Mouse (Mus musculus): Measurements from ENCODE around the gene Zfp46. TPM values are rescaled to one million over a fixed set of nuclear protein-coding genes. Genes with fewer than 3 reads are reported as not detected.

Zfp46 gene
- polyA plus RNA-seq, 1 experiment from 2014 or later: 1.9 TPM

DNA sequence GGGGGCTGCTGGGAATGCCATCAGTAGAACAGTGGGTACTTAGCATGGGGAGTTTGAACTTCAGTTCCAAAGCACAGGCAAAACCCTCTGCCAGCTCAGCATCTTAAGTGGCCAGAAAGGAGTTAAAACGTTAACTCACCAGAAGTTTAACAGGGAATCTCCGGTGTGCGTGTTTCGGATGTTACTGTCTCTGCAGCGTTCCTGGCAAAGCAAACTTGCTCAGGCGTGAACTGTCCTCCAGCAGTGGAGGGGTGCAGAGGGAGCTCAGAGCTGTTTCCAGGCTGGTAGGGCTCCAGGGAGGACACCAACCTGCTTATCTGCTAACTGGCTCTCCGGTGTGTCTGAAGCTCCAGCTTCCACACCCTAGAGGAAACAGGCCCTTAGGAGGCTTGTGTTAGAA lies 11.5 kb downstream of the Zfp46 start:
- H3K36me3 ChIP-seq (replicated peaks; ENCODE audit: insufficient read depth, low read length): peaks cover 15% of the 10 kb centered on the region
- H3K4me2 ChIP-seq (ENCODE audit: low read depth, low read length): no peak overlapping the region
- H3K27me3 ChIP-seq (ENCODE audit: insufficient read depth, low read length): no peaks in the 10 kb centered on the region
- no peaks in the 10 kb centered on the region for H3K4me1 ChIP-seq (ENCODE audit: insufficient read depth)
- WGBS (ENCODE audit: insufficient replicate concordance): 66% methylated on average over 7 of the region's 7 CpGs
- ATAC-seq (no peak), DNase-seq (no peak)
- no peak overlapping the region for H3K4me3 ChIP-seq (ENCODE audit: low read depth, low read length)
- TF ChIP-seq CTCF (IDR thresholded peaks at IDR 0.05; ENCODE audit: low read depth) (no peak), EP300 (IDR thresholded peaks at IDR 0.05; ENCODE audit: low read depth) (no peak)
- H3K27ac ChIP-seq (ENCODE audit: low read depth): no peak overlapping the region
- no peak overlapping the region for H3K9ac ChIP-seq (replicated peaks)
- H3K9me3 ChIP-seq (ENCODE audit: low read length): no peaks in the 10 kb centered on the region

DNA sequence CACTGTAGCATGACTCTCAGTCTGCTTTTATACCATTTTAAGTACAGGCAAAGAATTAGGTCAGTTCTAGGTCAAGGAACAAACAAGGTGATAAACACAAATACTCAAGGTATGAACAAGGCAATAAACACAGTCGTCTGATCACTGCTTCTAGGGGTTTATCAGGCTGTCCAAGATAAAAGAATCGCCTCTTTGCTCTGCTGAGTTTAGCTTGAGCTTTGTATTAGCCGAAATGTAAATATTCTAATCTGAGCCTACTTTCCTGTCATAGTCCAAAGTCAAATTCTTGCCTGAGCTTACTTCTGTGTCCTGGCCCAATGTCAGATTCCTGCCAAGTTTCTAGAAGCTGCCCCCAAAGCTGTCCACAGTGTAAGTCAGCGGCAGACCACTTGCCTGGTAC lies 18.0 kb downstream of the Zfp46 start:
- 38% methylated on average over 4 of the region's 4 CpGs for WGBS (ENCODE audit: insufficient replicate concordance)
- H3K9me3 ChIP-seq (ENCODE audit: low read length): no peaks in the 10 kb centered on the region
- no peak overlapping the region for H3K4me3 ChIP-seq (ENCODE audit: low read depth, low read length)
- H3K27ac ChIP-seq (ENCODE audit: low read depth): no peak overlapping the region
- ATAC-seq (no peak), DNase-seq (no peak)
- no peaks in the 10 kb centered on the region for H3K36me3 ChIP-seq (replicated peaks; ENCODE audit: insufficient read depth, low read length)
- H3K4me1 ChIP-seq (ENCODE audit: insufficient read depth): 0 out of 2 replicates have a peak, but pooled peaks cover 4% of the 10 kb centered on the region
- H3K27me3 ChIP-seq (ENCODE audit: insufficient read depth, low read length): no peaks in the 10 kb centered on the region
- no peak overlapping the region for H3K4me2 ChIP-seq (ENCODE audit: low read depth, low read length)
- TF ChIP-seq CTCF (IDR thresholded peaks at IDR 0.05; ENCODE audit: low read depth) (no peak), EP300 (IDR thresholded peaks at IDR 0.05; ENCODE audit: low read depth) (no peak)
- no peak overlapping the region for H3K9ac ChIP-seq (replicated peaks)

DNA sequence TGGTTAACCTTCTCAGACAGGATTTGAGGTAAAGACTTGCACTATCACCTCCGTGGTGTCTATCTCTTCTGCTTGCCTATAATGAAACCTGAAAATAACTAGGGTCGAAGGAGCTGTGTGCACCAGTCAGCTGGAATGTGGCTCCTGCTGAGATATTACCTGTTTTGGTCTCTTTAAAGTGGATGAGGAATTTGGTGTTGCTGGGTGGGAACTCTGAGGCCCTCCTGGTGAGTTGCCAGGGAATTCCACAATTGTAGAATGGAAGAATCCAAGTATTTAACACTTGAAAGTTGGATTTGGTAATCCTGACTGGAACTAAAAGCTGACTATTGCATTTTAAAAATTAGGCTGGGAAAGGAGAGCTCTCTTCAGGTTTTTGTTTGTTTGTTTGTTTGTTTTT lies 19.7 kb downstream of the Zfp46 start:
- no peaks in the 10 kb centered on the region for H3K9me3 ChIP-seq (ENCODE audit: low read length)
- no peaks in the 10 kb centered on the region for H3K36me3 ChIP-seq (replicated peaks; ENCODE audit: insufficient read depth, low read length)
- no peak for TF ChIP-seq EP300 (IDR thresholded peaks at IDR 0.05; ENCODE audit: low read depth)
- TF ChIP-seq CTCF (IDR thresholded peaks at IDR 0.05; ENCODE audit: low read depth): no peak
- H3K4me3 ChIP-seq (ENCODE audit: low read depth, low read length): no peak overlapping the region
- WGBS (ENCODE audit: insufficient replicate concordance): 48% methylated on average over 2 of the region's 2 CpGs
- H3K27me3 ChIP-seq (ENCODE audit: insufficient read depth, low read length): no peaks in the 10 kb centered on the region
- no peak overlapping the region for H3K27ac ChIP-seq (ENCODE audit: low read depth)
- peaks cover 5% of the 10 kb centered on the region for H3K4me1 ChIP-seq (ENCODE audit: insufficient read depth)
- no peak overlapping the region for H3K9ac ChIP-seq (replicated peaks)
- no peak overlapping the region for H3K4me2 ChIP-seq (ENCODE audit: low read depth, low read length)
- no peak for DNase-seq
- ATAC-seq: no peak

DNA sequence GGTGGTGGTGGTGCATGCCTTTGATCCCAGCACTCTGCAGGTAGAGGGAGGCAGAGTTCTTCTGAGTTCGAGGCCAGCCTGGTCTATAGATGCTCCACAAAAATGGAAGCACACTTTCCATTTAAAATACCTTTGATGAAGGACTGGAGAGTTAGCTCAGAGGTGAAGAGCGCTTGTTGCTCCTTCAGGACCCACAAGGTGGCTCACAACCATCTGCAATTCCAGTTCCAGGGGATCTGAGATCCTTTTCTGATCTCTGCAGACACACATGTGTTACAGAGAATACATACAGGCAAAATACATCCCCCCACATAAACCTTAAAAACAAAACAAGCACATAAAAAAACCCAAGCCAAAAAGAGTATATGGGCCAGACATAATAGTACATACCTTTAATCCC lies 23.9 kb downstream of the Zfp46 start:
- TF ChIP-seq CTCF (IDR thresholded peaks at IDR 0.05; ENCODE audit: low read depth) (no peak), EP300 (IDR thresholded peaks at IDR 0.05; ENCODE audit: low read depth) (no peak)
- Histone ChIP-seq H3K4me3 (ENCODE audit: low read depth, low read length) (no peak overlapping the region), H3K9ac (replicated peaks) (no peak overlapping the region), H3K27ac (ENCODE audit: low read depth) (no peak overlapping the region), H3K4me2 (ENCODE audit: low read depth, low read length) (no peak overlapping the region), H3K27me3 (ENCODE audit: insufficient read depth, low read length) (no peaks in the 10 kb centered on the region), H3K9me3 (ENCODE audit: low read length) (no peaks in the 10 kb centered on the region), H3K36me3 (replicated peaks; ENCODE audit: insufficient read depth, low read length) (no peaks in the 10 kb centered on the region), H3K4me1 (ENCODE audit: insufficient read depth) (peaks cover 19% of the 10 kb centered on the region)
- ATAC-seq: no peak
- whole genome bisulfite sequencing (ENCODE audit: insufficient replicate concordance): 73% methylated on average over 2 of the region's 2 CpGs
- DNase-seq: no peak

DNA sequence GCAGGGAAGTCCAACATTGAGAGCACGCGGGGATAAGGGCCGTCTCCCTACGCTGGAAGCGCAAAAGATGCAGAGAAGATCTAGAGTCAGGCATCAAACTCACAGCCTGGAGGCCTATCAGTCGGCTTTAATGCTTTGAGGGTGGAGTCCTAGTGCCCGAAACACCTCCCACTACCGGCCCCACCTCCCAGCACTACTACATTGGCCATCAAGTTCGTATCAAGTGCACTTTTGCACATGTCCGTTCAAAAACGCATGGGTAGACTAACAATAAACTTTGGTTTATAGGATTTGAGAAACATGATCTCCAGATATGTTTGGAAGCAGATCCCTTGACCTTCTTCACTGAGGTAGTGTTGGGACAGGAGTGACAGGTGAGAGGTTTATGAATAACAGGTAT lies 25.3 kb downstream of the Zfp46 start:
- 2% methylated on average over 11 of the region's 11 CpGs for WGBS (ENCODE audit: insufficient replicate concordance)
- Histone ChIP-seq H3K27ac (ENCODE audit: low read depth) (peak overlapping the region; percentile 99), H3K4me2 (ENCODE audit: low read depth, low read length) (peak overlapping the region; percentile 99), H3K9me3 (ENCODE audit: low read length) (no peaks in the 10 kb centered on the region), H3K36me3 (replicated peaks; ENCODE audit: insufficient read depth, low read length) (no peaks in the 10 kb centered on the region), H3K9ac (replicated peaks) (peak overlapping the region; percentile 100), H3K4me1 (ENCODE audit: insufficient read depth) (peaks cover 19% of the 10 kb centered on the region), H3K4me3 (ENCODE audit: low read depth, low read length) (peak overlapping the region; percentile 100), H3K27me3 (ENCODE audit: insufficient read depth, low read length) (no peaks in the 10 kb centered on the region)
- ATAC-seq: peak; percentile 20
- TF ChIP-seq EP300 (IDR thresholded peaks at IDR 0.05; ENCODE audit: low read depth) (no peak), CTCF (IDR thresholded peaks at IDR 0.05; ENCODE audit: low read depth) (no peak)
- DNase-seq: peak; percentile 77

DNA sequence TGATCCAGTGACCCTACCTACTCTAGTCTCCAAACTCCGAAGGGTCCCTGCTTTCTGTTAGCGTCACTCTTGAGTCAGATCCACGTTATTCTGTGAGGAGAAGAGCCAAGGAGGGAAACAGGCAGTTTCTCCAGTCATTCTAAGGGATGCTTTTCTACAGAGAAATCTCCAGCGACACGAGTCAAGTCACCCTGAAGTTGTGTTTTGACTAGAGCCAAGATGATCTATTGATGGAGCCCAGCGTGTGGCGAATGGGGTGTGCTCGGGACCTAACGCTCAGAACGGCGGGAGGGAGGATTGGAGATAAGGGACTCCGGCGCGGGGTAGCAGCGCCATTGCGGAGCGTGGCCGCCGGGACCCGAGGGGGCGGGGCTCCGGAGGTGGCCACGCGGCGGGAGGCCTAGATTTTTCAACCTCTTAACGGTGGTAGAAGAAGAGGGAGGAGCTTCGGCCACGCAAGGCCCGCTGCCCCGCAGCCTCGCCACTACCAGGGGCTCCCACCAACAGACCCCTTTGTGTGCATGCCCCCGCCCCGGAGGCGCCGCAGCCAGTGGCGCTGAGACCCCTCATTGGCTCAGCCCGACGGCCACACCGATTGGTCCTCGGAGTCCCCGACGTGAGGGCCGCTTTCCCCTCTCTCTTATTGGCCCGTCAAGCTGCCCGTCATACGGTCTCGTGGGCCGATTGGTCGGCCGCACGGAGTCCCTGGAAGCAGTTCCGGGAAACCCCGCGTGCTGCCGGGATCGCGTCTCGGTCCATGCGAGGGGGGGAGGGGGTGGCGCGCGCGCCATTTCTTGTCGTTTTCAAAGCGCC lies 26.0 kb downstream of the Zfp46 start, which contains the start of gene Hnrnpr:
Gene Hnrnpr (plus strand): TSS at position 714 of the 813 bp plus-strand sequence.
- H3K27me3 ChIP-seq (ENCODE audit: insufficient read depth, low read length): no peaks in the 10 kb centered on the region
- H3K4me2 ChIP-seq (ENCODE audit: low read depth, low read length): peak within 1 kb of the TSS; percentile 99
- no peaks in the 10 kb centered on the region for H3K36me3 ChIP-seq (replicated peaks; ENCODE audit: insufficient read depth, low read length)
- peak within 1 kb of the TSS; percentile 100 for H3K9ac ChIP-seq (replicated peaks)
- ATAC-seq (peak; percentile 96), DNase-seq (peak; percentile 99)
- WGBS (ENCODE audit: insufficient replicate concordance): 2% methylated on average over 54 of the region's 65 CpGs
- H3K4me1 ChIP-seq (ENCODE audit: insufficient read depth): peaks cover 19% of the 10 kb centered on the region
- peak within 1 kb of the TSS; percentile 100 for H3K4me3 ChIP-seq (ENCODE audit: low read depth, low read length)
- TF ChIP-seq CTCF (IDR thresholded peaks at IDR 0.05; ENCODE audit: low read depth) (no peak), EP300 (IDR thresholded peaks at IDR 0.05; ENCODE audit: low read depth) (no peak)
- H3K9me3 ChIP-seq (ENCODE audit: low read length): no peaks in the 10 kb centered on the region
- H3K27ac ChIP-seq (ENCODE audit: low read depth): peak within 1 kb of the TSS; percentile 99

Measured in liver, postnatal 0 days (tissue).